Mouse (Mus musculus) liver, embryonic 14.5 days (tissue): ENCODE measurements around the gene Abtb2.

Experiments
- CTCF ChIP-seq: IDR thresholded peaks from 2 replicates; pipeline ENCODE4 v1.5.1; 2016; ENCODE audit warnings: antibody characterized with exemption, low read depth, control low read depth
- EP300 ChIP-seq: IDR thresholded peaks from 2 replicates; pipeline ENCODE4 v1.6.1; 2016; ENCODE audit warnings: antibody characterized with exemption, low read depth

DNA sequence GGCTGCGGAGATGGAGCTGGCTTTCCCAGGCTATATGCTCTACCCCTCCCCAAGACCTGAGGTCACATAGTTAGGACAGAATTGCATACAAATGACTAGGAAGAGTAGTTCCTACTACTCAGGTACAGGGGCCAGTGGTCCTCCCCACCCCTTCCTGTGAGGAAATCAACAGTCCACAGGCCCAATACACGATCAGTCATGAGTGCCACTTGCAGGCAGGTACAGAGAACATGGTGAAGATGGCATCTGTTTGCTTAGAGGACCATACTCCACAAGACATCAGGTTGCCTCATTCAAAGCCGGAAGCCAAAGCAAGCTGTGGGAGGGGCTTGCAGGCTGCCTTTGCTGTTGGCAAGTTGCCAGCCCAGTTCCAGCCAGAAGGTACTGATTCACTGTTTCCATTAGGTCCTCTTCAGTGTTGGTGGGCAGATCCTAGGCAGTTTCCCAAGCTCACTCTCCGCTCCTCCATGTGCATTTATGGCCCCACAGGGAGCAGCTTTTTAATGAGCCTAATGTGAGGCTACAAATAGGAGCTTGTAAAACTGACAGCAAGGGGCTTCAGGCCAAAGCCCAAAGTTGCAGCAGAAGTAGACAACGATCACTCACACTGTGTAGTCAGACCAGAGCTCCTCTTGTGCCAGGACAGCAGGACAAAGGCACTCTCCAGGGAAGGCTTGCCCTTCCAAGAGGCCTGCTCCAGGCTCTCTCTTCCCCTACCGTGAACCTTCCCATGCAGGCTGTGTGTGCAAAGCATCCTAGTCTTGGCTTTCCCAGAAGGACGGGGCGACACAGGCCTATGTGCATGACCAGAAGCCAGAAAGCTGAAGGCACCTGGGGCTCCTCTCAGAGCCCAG is 102.1 kb downstream of the Abtb2 start:
- TF ChIP-seq CTCF: no peak
- no peak for TF ChIP-seq EP300
